Mouse (Mus musculus) testis, adult 2 months (tissue): ENCODE measurements at regions not wholly inside any gene's neighbourhood (a gene's known extent, or its start where the extent isn't known, plus 50 kb on each side); places are given as distances from the start of the nearest gene placed in this dataset.

Experiments
- CTCF ChIP-seq: fragments of 200-500 bp; IDR thresholded peaks from 2 replicates; pipeline ENCODE4 v1.5.1; 2012; ENCODE audit warnings: low read depth, mild to moderate bottlenecking, inconsistent platforms, low read length, moderate library complexity; ENCODE audit not compliant: control insufficient read depth, insufficient read depth, insufficient replicate concordance
- POLR2A ChIP-seq: fragments of 200-500 bp; IDR thresholded peaks from 2 replicates; pipeline ENCODE4 v1.6.1; 2012; ENCODE audit warnings: low read depth, mild to moderate bottlenecking, inconsistent platforms, low read length, moderate library complexity; ENCODE audit not compliant: control insufficient read depth

DNA sequence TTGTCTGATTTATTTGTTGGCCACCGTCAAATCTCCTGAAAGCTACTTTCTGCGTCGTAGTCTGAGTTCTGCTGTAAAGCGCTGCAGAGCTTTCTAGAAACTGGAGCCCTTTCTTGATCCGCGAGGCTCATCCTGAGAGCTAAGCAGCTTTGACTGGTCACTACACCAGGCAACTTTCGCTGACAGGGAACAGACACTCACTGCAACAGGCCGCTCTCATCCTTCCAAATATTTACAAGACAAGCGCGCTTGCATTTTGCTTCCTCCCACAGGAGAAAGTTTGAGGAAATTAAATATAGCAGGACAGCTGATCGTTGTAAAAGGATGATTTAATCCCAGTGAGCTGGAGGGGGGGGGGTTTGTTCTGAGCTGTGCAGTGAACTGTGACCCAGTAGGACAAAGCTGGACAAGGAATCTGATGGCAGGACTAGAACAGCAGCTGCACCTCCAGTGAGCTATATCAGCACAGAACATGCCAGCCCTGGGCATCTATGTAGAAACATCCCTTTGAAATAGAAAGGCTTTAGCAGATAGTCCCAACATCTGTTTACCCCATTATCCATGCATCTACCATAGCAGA, 85.4 kb upstream of the Gas1 start:
- TF ChIP-seq CTCF (no peak), POLR2A (no peak)
